Mouse (Mus musculus) liver, embryonic 14.5 days (tissue): ENCODE measurements around the gene Eml3. TPM values are rescaled to one million over a fixed set of nuclear protein-coding genes. Genes with fewer than 3 reads are reported as not detected.
A peak's percentile ranks its signal among the peaks of the same experiment; 100 is the strongest.

Source experiments
- ATAC-seq: fragments of 200-750 bp; cut with Nextera tagmentation; 2 replicates; pipeline ENCODE4 v1.8.0; 2017; ENCODE audit warnings: moderate number of reproducible peaks, mild to moderate bottlenecking, moderate library complexity; ENCODE audit not compliant: insufficient read depth
- DNase-seq, 3 experiments: peaks; one replicate each; pipeline ENCODE4 v3.0.0-alpha.2; 2012 to 2013; ENCODE audit warnings: low read depth in 3 of 3, low spot score in 3 of 3
- H3K27ac ChIP-seq: fragments of 300-500 bp; sonication (generic); 2 replicates; pipeline ENCODE4 v1.5.1; 2014; ENCODE audit warnings: moderate library complexity, mild to moderate bottlenecking, control low read depth, inconsistent platforms
- H3K27me3 ChIP-seq: fragments of 300-500 bp; sonication (generic); 2 replicates; pipeline ENCODE4 v1.6.1; 2014; ENCODE audit warnings: mild to moderate bottlenecking, low read length, moderate library complexity; ENCODE audit not compliant: control insufficient read depth, insufficient read depth
- H3K36me3 ChIP-seq: fragments of 300-500 bp; sonication (generic); replicated peaks from 2 replicates; pipeline ENCODE4 v1.6.1; 2014; ENCODE audit warnings: low read depth; ENCODE audit not compliant: control insufficient read depth, insufficient read depth
- H3K4me1 ChIP-seq, 2 experiments: fragments of 200-500 bp in 1 of 2; fragments of 300-500 bp in 1 of 2; sonication (generic) in 1 of 2; replicated peaks; 2 replicates each; pipeline ENCODE4 v1.6.1; 2012 to 2014; ENCODE audit warnings: antibody characterized with exemption in 1 of 2, inconsistent platforms in 1 of 2, low read length in 1 of 2; ENCODE audit not compliant: control insufficient read depth in 2 of 2, insufficient read depth in 2 of 2
- H3K4me2 ChIP-seq: fragments of 300-500 bp; sonication (generic); 2 replicates; pipeline ENCODE4 v1.6.1; 2014; ENCODE audit warnings: low read depth, mild to moderate bottlenecking, control low read depth, moderate library complexity
- H3K4me3 ChIP-seq, 2 experiments: fragments of 200-500 bp in 1 of 2; fragments of 300-500 bp in 1 of 2; sonication (generic) in 1 of 2; 2 replicates each; pipeline ENCODE4 v1.5.1; 2012 to 2014; ENCODE audit warnings: low read depth in 2 of 2, low read length in 2 of 2, mild to moderate bottlenecking in 2 of 2, control low read depth in 1 of 2, inconsistent platforms in 1 of 2, moderate library complexity in 1 of 2; ENCODE audit not compliant: insufficient read depth in 1 of 2
- H3K9ac ChIP-seq: fragments of 300-500 bp; sonication (generic); replicated peaks from 2 replicates; pipeline ENCODE4 v1.6.1; 2014; ENCODE audit warnings: mild to moderate bottlenecking, control low read depth, moderate library complexity
- H3K9me3 ChIP-seq: fragments of 300-500 bp; sonication (generic); 2 replicates; pipeline ENCODE4 v1.6.1; 2016; ENCODE audit warnings: low read length, mixed read lengths; ENCODE audit not compliant: control insufficient read depth
- CTCF ChIP-seq: IDR thresholded peaks from 2 replicates; pipeline ENCODE4 v1.5.1; 2016; ENCODE audit warnings: antibody characterized with exemption, low read depth, control low read depth
- EP300 ChIP-seq: IDR thresholded peaks from 2 replicates; pipeline ENCODE4 v1.6.1; 2016; ENCODE audit warnings: antibody characterized with exemption, low read depth
- WGBS: fragments of 180-500 bp; shearing (Covaris S2); extraction: QIAGEN DNeasy Blood & Tissue Kit; methylation state at CpG from one replicate; pipeline ENCODE4 v1.1.7; 2014; ENCODE audit not compliant: insufficient replicate concordance; 5-methylcytosine and 5-hydroxymethylcytosine counted together
- polyA plus RNA-seq, 2 experiments: library from polyadenylated mRNA; depleted of rRNA in 1 of 2; stranded (reverse) in 1 of 2; unstranded in 1 of 2; fragments of >200 nt; fragmentation: Nextera tagmentation in 1 of 2; extraction: Ambion mirVana in 1 of 2; gene quantifications; 2 replicates each; pipeline versions ENCODE4 v1.2.1 to v1.2.3; 2012 to 2014

Gene Eml3
- polyA plus RNA-seq (2012; rRNA removed) (10.9 and 11.0 TPM in 2 replicates), polyA plus RNA-seq (2014; fragmentation: Nextera tagmentation; extraction: Ambion mirVana) (5.6 and 7.8 TPM in 2 replicates)

DNA sequence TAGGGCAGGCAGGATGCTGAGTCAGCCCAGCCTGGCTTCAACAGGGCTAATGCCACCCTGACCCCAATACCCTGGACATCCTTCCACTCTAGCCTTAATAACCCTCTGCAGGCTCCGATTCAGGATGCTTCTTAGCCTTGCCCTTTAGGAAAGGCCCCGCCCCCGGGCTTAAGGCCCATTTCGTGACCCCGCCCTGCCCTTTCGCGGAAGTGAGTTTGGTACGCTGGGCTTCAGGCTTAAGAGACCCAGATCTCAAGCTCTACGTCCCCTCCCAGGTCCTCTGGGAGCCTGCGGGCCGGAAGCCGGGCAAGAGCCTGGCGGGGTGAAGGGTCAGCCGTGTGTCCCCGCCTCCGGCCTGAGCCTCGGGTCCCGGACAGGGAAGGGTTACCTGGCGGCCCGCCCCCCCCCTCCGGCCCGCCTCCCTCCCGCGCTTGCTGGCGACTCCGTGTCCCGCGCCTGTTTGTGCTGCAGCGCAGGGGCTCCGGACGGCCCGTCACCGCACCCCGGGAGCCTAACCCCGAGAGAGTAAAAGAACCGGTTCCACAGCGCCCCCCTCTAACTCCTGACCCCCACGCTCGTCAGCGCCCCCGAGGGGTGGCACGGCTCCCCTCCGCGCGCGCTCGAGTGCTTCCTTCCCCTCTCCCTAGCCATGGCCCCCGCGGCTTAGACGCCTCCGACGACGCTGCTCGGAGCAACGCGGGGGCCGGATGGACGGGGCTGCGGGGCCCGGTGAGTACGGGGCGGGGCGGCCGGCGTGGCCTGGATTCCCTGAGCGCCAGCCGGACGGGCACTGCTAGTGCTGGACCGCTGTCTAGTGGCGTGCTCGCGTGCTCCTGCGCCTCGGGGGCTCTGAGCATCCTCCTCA is at the start of gene Eml3, which contains the start of gene Rom1:
Gene Eml3 (plus strand): TSS at position 329 of the 865 bp plus-strand sequence.
Gene Rom1 (minus strand): TSS at position 133 of the 865 bp plus-strand sequence.
- Histone ChIP-seq H3K4me2 (peak within 1 kb of the TSS; percentile 76), H3K9me3 (no peaks in the 10 kb centered on the region), H3K9ac (peak within 1 kb of the TSS; percentile 74), H3K27me3 (no peaks in the 10 kb centered on the region), H3K36me3 (peaks cover 8% of the 10 kb centered on the region), H3K27ac (peak within 1 kb of the TSS; percentile 64), H3K4me1 (peaks cover 20 to 30% of the 10 kb centered on the region in 2 experiments), H3K4me3 (peak within 1 kb of the TSS; percentile 70 to 72)
- DNase-seq (peak; percentile 64 to 79 (median 74)), ATAC-seq (peak; percentile 75)
- TF ChIP-seq EP300 (no peak), CTCF (peak; percentile 67)
- under 1% methylated on average over 72 of the region's 74 CpGs for WGBS

DNA sequence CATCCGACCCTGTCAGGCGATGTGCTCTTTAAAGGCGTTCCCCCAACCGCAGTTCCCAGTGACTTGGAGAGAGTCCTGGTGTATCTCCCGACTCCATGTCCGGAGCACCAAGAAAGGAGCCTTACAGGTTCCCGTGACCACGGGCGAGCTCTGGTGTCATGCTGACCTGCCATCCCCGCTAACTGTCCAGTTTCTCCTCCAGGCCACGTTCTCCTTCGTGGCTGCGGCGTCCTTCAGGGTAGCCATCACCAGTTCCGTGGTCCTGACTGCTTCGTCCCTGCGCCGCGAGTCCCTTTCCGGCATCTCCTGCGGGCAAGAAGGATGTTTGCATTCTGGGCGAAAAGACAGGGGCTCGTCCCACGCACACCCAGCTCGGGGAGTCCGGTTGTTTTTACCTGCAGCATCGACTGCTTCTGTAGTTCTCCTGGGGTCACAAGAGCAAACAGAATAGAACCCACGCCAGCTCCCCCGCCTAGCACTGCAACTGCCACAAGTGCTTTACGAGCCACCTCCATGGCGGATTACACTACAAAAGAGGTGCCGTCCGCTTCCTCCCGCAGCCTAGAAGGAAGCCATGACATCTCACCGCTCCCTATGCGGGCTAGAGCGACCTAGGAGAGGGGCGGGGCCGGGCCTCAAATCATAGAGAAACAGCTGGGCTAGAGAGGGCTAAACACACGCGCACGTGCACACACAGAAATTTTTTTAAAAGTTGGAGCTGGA is 48.9 kb upstream of the Eml3 start, which contains the start of gene Uqcc3:
Gene Uqcc3 (minus strand): TSS at position 613 of the 723 bp plus-strand sequence.
- peak within 1 kb of the TSS; percentile 36 for H3K27ac ChIP-seq
- H3K4me1 ChIP-seq, result peaks cover 6% of the 10 kb centered on the region in 2 experiments
- H3K9ac ChIP-seq, result peak within 1 kb of the TSS; percentile 87
- peak within 1 kb of the TSS; percentile 89 to 97 for H3K4me3 ChIP-seq
- peaks cover 10% of the 10 kb centered on the region for H3K36me3 ChIP-seq
- no peaks in the 10 kb centered on the region for H3K9me3 ChIP-seq
- WGBS, result under 1% methylated on average over 42 of the region's 42 CpGs
- peak within 1 kb of the TSS; percentile 79 for H3K4me2 ChIP-seq
- H3K27me3 ChIP-seq, result no peaks in the 10 kb centered on the region
- ATAC-seq (peak; percentile 94), DNase-seq (peak; percentile 78 to 84 (median 79))
- no peak for TF ChIP-seq CTCF
- TF ChIP-seq EP300, result no peak

DNA sequence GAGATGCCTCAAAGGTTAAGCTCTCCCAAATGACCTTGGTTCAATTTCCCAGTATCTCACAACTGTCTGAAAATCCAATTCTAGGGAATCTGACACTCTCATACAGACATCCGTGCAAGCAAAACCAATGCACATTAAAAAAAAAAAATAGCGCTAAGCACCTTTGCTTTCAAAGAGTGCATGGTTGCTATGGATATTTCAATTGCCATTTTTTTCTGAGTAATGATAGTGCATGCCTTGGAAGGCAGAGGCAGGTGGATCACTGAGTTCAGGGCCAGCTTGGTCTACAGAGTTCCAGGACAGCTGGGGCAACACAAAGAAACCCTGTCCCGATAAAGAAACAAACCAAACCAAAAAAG is 48.3 kb upstream of the Eml3 start:
- Histone ChIP-seq H3K27ac (no peak overlapping the region), H3K9me3 (no peaks in the 10 kb centered on the region), H3K9ac (peak overlapping the region; percentile 87), H3K27me3 (no peaks in the 10 kb centered on the region), H3K36me3 (peaks cover 8% of the 10 kb centered on the region), H3K4me3 (peak overlapping the region; percentile 89 to 97), H3K4me2 (peak overlapping the region; percentile 79), H3K4me1 (peaks cover 6% of the 10 kb centered on the region in 2 experiments)
- no peak for DNase-seq
- WGBS, result 5% methylated on average over 3 of the region's 3 CpGs
- TF ChIP-seq CTCF (no peak), EP300 (no peak; the same call in 1 of the 2 replicates)
- no peak for ATAC-seq

DNA sequence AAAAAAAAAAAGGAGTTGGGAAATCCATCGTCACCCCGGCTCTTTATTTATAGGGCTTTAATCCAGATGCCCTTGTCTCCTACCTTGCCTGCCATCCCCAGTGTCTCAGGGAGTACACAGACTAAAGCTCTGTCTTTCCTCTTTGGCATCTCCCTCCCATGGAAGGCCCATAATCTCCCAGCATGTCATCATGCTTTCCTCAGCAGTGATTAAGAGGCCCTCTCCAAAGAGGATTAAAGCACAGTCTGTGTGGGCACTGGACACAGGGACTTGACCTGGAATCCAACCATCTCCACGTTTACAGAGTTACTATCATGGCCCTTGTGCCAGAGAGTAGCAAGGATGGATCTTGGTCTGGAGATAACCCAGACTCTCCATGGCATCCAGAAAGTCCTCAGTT is 45.7 kb upstream of the Eml3 start, which contains the start of the genes Lbhd1 and Gm49403:
Gene Lbhd1 (plus strand): TSS at position 117 of the 400 bp plus-strand sequence.
Gene Gm49403 (plus strand): TSS at position 315 of the 400 bp plus-strand sequence.
- 73% methylated on average over 3 of the region's 3 CpGs for WGBS
- no peak for ATAC-seq
- no peak within 1 kb of the TSS for H3K4me3 ChIP-seq
- no peaks in the 10 kb centered on the region for H3K36me3 ChIP-seq
- H3K4me2 ChIP-seq, result no peak within 1 kb of the TSS
- H3K9ac ChIP-seq, result no peak within 1 kb of the TSS
- H3K27me3 ChIP-seq, result no peaks in the 10 kb centered on the region
- no peak for DNase-seq
- no peaks in the 10 kb centered on the region for H3K9me3 ChIP-seq
- TF ChIP-seq EP300 (no peak), CTCF (no peak)
- H3K27ac ChIP-seq, result no peak within 1 kb of the TSS
- peaks cover 15% of the 10 kb centered on the region in 2 experiments for H3K4me1 ChIP-seq
